Mouse (Mus musculus) heart, embryonic 11.5 days (tissue): ENCODE data around the gene Mapk11. TPM values are rescaled to one million over a fixed set of nuclear protein-coding genes. Genes with fewer than 3 reads are reported as not detected.
A peak's percentile ranks its signal among the peaks of the same experiment; 100 is the strongest.

Source experiments
- ATAC-seq: fragments of 200-750 bp; cut with Nextera tagmentation; replicated peaks from 2 replicates; pipeline ENCODE4 v1.8.0; 2017; ENCODE audit warnings: moderate library complexity; ENCODE audit not compliant: insufficient number of reproducible peaks, low FRiP score, low TSS enrichment
- H3K27ac ChIP-seq: fragments of 300-500 bp; sonication (generic); 2 replicates; pipeline ENCODE4 v1.5.1; 2014; ENCODE audit warnings: mild to moderate bottlenecking, low read depth, low read length
- H3K27me3 ChIP-seq: fragments of 300-500 bp; sonication (generic); 2 replicates; pipeline ENCODE4 v1.6.1; 2014; ENCODE audit warnings: mild to moderate bottlenecking, low read length, mixed read lengths; ENCODE audit not compliant: control insufficient read depth, insufficient read depth
- H3K36me3 ChIP-seq: fragments of 300-500 bp; sonication (generic); 2 replicates; pipeline ENCODE4 v1.6.1; 2014; ENCODE audit warnings: mild to moderate bottlenecking, low read length, moderate library complexity, mixed read lengths; ENCODE audit not compliant: control insufficient read depth, insufficient read depth
- H3K4me1 ChIP-seq: fragments of 300-500 bp; sonication (generic); 2 replicates; pipeline ENCODE4 v1.6.1; 2014; ENCODE audit warnings: low read length; ENCODE audit not compliant: control insufficient read depth, insufficient read depth
- H3K4me2 ChIP-seq: fragments of 300-500 bp; sonication (generic); 2 replicates; pipeline ENCODE4 v1.6.1; 2014; ENCODE audit warnings: mild to moderate bottlenecking, moderate library complexity
- H3K4me3 ChIP-seq: fragments of 300-500 bp; sonication (generic); 2 replicates; pipeline ENCODE4 v1.5.1; 2014; ENCODE audit warnings: low read depth, low read length
- H3K9ac ChIP-seq: fragments of 300-500 bp; sonication (generic); 2 replicates; pipeline ENCODE4 v1.6.1; 2014; ENCODE audit warnings: mild to moderate bottlenecking, low read depth, low read length, moderate library complexity
- H3K9me3 ChIP-seq: fragments of 300-500 bp; sonication (generic); replicated peaks from 2 replicates; pipeline ENCODE4 v1.6.1; 2016; ENCODE audit warnings: low read length; ENCODE audit not compliant: control insufficient read depth
- WGBS: fragments of 180-500 bp; shearing (Covaris S2); extraction: QIAGEN DNeasy Blood & Tissue Kit; methylation state at CpG from one replicate; pipeline ENCODE4 v1.1.7; 2014; ENCODE audit not compliant: insufficient replicate concordance; 5-methylcytosine and 5-hydroxymethylcytosine counted together
- polyA plus RNA-seq: library from polyadenylated mRNA; unstranded; fragments of >200 nt; fragmentation: Nextera tagmentation; extraction: Ambion mirVana; gene quantifications from 2 replicates; pipeline ENCODE4 v1.2.1, GENCODE M21; 2014

Mapk11 gene
- polyA plus RNA-seq, 1 experiment from 2014 or later: 4.2 TPM

- Histone ChIP-seq H3K4me3 (no peak overlapping the region), H3K9ac (no peak overlapping the region)
- ATAC-seq: no peak
Measured at GRCm38 (mm10) chr15:89177121-89177520, 27.7 kb upstream of the Mapk11 start.

DNA sequence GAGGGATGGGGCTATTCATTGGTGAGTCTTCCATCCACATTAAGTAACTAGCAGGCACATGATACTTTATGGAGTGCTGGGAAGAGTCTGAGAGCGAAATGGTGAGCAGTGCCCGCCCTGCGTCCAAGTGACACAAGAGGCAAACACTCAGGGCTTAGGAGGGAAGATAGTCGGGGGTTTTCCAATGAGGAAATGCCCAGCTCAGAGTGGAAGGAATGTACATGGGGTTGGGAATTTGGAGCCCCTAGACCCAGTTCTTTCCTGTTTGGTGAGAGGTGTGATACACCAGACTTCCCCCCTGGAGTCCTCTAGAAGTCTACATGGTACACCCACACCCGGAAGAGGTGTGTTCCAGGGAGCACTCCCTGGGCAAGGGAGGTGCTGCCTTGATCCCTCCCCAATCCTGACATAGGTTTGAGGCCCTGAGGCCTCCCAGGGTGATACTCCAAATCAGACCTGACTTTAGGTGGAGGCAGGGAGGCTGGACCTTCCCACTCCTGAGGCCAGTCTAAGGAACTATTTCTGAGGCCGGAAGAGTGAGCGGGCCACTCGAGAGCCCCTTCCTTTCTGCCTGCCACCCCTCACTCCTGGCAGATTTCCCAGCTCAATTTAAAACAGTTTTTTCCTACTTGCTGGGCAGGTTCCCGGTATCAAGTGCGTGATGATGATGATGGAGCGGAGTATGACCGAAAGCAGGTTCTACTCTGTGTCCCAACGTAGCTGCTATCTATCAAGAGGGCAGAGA is 26.2 kb upstream of the Mapk11 start:
- no peak for ATAC-seq
- H3K9me3 ChIP-seq: no peaks in the 10 kb centered on the region
- 67% methylated on average over 13 of the region's 13 CpGs for WGBS

More at GRCm38 (mm10) chr15:89177121-89177520, 27.7 kb upstream of the Mapk11 start:
- H3K27me3 ChIP-seq: no peaks in the 10 kb centered on the region
- H3K27ac ChIP-seq: 0 out of 2 replicates have a peak overlapping the region, but pooled peaks have one; percentile 19
- no peaks in the 10 kb centered on the region for H3K9me3 ChIP-seq
- no peaks in the 10 kb centered on the region for H3K36me3 ChIP-seq
- WGBS: 6% methylated on average over 5 of the region's 5 CpGs
- H3K4me1 ChIP-seq: peaks cover 79% of the 10 kb centered on the region
- peak overlapping the region; percentile 34 for H3K4me2 ChIP-seq

DNA sequence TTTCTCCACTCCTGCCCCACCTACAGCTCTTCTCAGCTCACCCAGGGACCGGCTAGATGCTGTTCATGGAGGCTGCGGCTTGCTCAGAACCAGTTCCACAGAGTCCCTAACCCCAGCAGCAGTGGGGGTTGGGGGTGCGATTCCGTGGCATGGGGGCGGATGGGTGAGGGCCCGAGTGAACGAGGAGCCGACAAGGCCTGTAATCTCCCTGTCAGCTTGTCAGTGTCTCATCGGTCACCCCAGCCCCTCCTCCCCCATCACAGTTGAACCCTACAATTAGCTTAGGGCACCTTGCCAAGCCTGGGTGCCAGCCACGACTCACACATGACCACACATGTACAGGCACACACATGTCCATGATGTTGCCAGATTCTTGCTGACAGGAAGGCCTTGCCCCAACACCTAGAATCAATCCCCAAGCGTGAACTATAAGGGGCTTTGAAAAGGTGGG is 25.5 kb upstream of the Mapk11 start:
- H3K27ac ChIP-seq: no peak overlapping the region
- H3K9ac ChIP-seq: no peak overlapping the region
- peaks cover 87% of the 10 kb centered on the region for H3K4me1 ChIP-seq
- H3K4me3 ChIP-seq: no peak overlapping the region
- H3K27me3 ChIP-seq: no peaks in the 10 kb centered on the region
- no peaks in the 10 kb centered on the region for H3K9me3 ChIP-seq
- 51% methylated on average over 11 of the region's 11 CpGs for WGBS
- no peak for ATAC-seq
- H3K4me2 ChIP-seq: no peak overlapping the region
- no peaks in the 10 kb centered on the region for H3K36me3 ChIP-seq

More for the DNA sequence above, 26.2 kb upstream of the Mapk11 start:
- Histone ChIP-seq H3K4me2 (no peak overlapping the region), H3K27ac (no peak overlapping the region), H3K27me3 (no peaks in the 10 kb centered on the region), H3K4me3 (no peak overlapping the region), H3K9ac (no peak overlapping the region), H3K36me3 (no peaks in the 10 kb centered on the region), H3K4me1 (peaks cover 81% of the 10 kb centered on the region)

GRCm38 (mm10) chr15:89173906-89174214 is 24.4 kb upstream of the Mapk11 start:
- Histone ChIP-seq H3K4me2 (peak overlapping the region; percentile 95), H3K27ac (no peak overlapping the region), H3K4me1 (peaks cover 91% of the 10 kb centered on the region), H3K36me3 (no peaks in the 10 kb centered on the region), H3K9ac (peak overlapping the region; percentile 75; the same call in 1 of the 2 replicates), H3K27me3 (no peaks in the 10 kb centered on the region), H3K9me3 (no peaks in the 10 kb centered on the region), H3K4me3 (peak overlapping the region; percentile 63)
- ATAC-seq: peak; percentile 32; the same call in 1 of the 2 replicates
- WGBS: 2% methylated on average over 15 of the region's 15 CpGs

DNA sequence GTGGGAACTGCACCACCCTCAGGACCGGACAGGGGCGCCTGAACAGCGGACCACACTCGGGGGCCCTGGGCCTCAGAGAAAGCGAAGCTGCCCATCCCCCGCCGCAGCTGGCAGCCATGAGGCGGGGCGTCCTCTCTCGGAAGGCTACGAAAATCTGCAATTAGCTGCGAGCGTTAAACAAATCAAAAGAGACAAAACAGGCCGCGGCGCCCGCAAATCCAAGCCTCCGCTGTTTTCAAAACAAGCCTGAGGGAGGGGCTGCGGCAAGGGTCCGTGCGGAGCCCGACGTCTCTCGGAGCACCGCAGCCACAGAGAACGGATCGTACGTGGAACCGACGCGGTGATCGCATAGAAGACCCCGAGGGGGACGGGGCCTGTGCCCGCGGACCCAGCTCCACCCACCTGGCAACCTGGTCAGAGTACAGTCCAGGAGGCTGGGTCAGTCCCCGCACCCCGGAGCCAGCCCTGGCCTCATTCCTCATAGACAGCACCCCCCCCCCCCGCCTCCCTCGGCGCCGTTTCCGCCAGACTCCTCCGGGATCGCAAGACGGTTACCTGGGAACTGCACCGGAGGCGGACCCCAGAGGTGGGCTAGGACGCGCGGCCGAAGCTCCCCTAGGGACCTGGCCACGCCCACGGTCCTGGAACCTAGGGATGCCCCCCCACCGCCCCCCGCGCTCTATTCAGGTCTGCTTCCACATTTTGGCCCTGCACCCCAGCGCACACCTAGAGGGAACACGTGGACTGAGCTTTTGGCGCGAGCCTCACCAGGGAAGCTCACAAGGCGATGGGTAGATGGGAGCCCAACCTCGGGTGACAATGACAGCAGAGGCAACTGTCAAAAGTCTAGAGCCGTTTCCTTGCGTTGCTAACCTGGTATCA is 23.8 kb upstream of the Mapk11 start:
- ATAC-seq: peak; percentile 22; the same call in 1 of the 2 replicates
- H3K4me2 ChIP-seq: peak overlapping the region; percentile 95
- H3K36me3 ChIP-seq: no peaks in the 10 kb centered on the region
- no peaks in the 10 kb centered on the region for H3K9me3 ChIP-seq
- 1% methylated on average over 64 of the region's 65 CpGs for WGBS
- peak overlapping the region; percentile 63 for H3K4me3 ChIP-seq
- H3K27ac ChIP-seq: peak overlapping the region; percentile 30
- peaks cover 91% of the 10 kb centered on the region for H3K4me1 ChIP-seq
- no peaks in the 10 kb centered on the region for H3K27me3 ChIP-seq
- peak overlapping the region; percentile 75 for H3K9ac ChIP-seq

GRCm38 (mm10) chr15:89172276-89172935 is 23.0 kb upstream of the Mapk11 start:
- Histone ChIP-seq H3K36me3 (no peaks in the 10 kb centered on the region), H3K4me3 (peak overlapping the region; percentile 63), H3K4me2 (peak overlapping the region; percentile 95), H3K27me3 (no peaks in the 10 kb centered on the region), H3K27ac (peak overlapping the region; percentile 30; the same call in 1 of the 2 replicates), H3K4me1 (peaks cover 83% of the 10 kb centered on the region), H3K9ac (peak overlapping the region; percentile 75), H3K9me3 (no peaks in the 10 kb centered on the region)
- no peak for ATAC-seq
- WGBS: 45% methylated on average over 17 of the region's 17 CpGs

DNA sequence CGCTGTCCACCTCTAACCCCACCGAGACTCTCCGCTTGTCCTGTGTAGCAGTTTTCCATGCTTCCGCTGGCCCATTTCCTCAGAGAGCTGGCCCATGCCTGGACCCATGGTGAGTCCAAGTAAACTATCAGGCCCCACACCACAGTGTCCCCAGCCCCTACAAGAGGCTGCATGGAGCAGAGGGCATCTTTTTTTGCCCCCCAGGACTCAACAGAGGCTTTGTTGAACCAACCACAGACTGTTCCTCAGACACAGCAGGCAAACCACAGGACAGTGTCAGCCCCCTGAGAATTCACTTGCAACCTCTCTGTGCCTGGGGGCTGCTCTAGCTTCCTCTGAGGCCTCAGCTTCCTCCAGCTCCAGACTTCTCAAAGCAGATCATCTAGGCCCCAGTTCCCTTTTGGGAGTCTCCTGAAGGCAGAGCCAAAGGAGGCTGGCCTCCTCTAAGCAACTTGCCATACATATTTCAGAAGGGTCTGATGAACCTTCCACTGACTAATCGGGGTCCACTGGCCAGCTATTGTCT is 22.2 kb upstream of the Mapk11 start:
- Histone ChIP-seq H3K36me3 (peaks cover 3% of the 10 kb centered on the region; the same call in 1 of the 2 replicates), H3K4me3 (no peak overlapping the region), H3K9ac (peak overlapping the region; percentile 35; the same call in 1 of the 2 replicates), H3K9me3 (no peaks in the 10 kb centered on the region), H3K27ac (no peak overlapping the region), H3K27me3 (no peaks in the 10 kb centered on the region), H3K4me1 (peaks cover 75% of the 10 kb centered on the region), H3K4me2 (no peak overlapping the region)
- ATAC-seq: no peak
- WGBS: 82% methylated on average over 5 of the region's 5 CpGs

GRCm38 (mm10) chr15:89170102-89170501 is 20.7 kb upstream of the Mapk11 start:
- peak overlapping the region; percentile 91 for H3K27ac ChIP-seq
- H3K9me3 ChIP-seq: no peaks in the 10 kb centered on the region
- peak overlapping the region; percentile 62 for H3K4me2 ChIP-seq
- H3K36me3 ChIP-seq: peaks cover 8% of the 10 kb centered on the region
- peaks cover 61% of the 10 kb centered on the region for H3K4me1 ChIP-seq
- no peak for ATAC-seq
- H3K27me3 ChIP-seq: no peaks in the 10 kb centered on the region
- H3K9ac ChIP-seq: peak overlapping the region; percentile 36; the same call in 1 of the 2 replicates
- no peak overlapping the region for H3K4me3 ChIP-seq
- 36% methylated on average over 3 of the region's 3 CpGs for WGBS
